Mouse (Mus musculus) limb, embryonic 14.5 days (tissue): ENCODE data around the gene Slc27a4. TPM values are rescaled to one million over a fixed set of nuclear protein-coding genes. Genes with fewer than 3 reads are reported as not detected.
A peak's percentile ranks its signal among the peaks of the same experiment; 100 is the strongest.

ENCODE experiments used
- ATAC-seq: fragments of 200-750 bp; cut with Nextera tagmentation; 2 replicates; pipeline ENCODE4 v1.8.0; 2017; ENCODE audit warnings: low read depth, moderate number of reproducible peaks, moderate TSS enrichment; ENCODE audit not compliant: low FRiP score
- DNase-seq: peaks from one replicate; pipeline ENCODE4 v3.0.0-alpha.2; 2015; ENCODE audit warnings: low spot score
- H3K27ac ChIP-seq: fragments of 300-500 bp; sonication (generic); replicated peaks from 2 replicates; pipeline ENCODE4 v1.5.1; 2014; ENCODE audit warnings: low read depth, mild to moderate bottlenecking, low read length, moderate library complexity, mixed read lengths
- H3K27me3 ChIP-seq: fragments of 300-500 bp; sonication (generic); 2 replicates; pipeline ENCODE4 v1.6.1; 2014; ENCODE audit warnings: low read length, mixed read lengths; ENCODE audit not compliant: control insufficient read depth, insufficient read depth
- H3K36me3 ChIP-seq: fragments of 300-500 bp; sonication (generic); 2 replicates; pipeline ENCODE4 v1.6.1; 2014; ENCODE audit warnings: mild to moderate bottlenecking, low read length, moderate library complexity, mixed read lengths; ENCODE audit not compliant: control insufficient read depth, insufficient read depth
- H3K4me1 ChIP-seq: fragments of 300-500 bp; sonication (generic); 2 replicates; pipeline ENCODE4 v1.6.1; 2014; ENCODE audit warnings: antibody characterized with exemption, low read length, mixed read lengths; ENCODE audit not compliant: control insufficient read depth, insufficient read depth
- H3K4me2 ChIP-seq: fragments of 300-500 bp; sonication (generic); replicated peaks from 2 replicates; pipeline ENCODE4 v1.6.1; 2014; ENCODE audit warnings: low read depth, mild to moderate bottlenecking, low read length, moderate library complexity; ENCODE audit not compliant: severe bottlenecking
- H3K4me3 ChIP-seq: fragments of 300-500 bp; sonication (generic); replicated peaks from 2 replicates; pipeline ENCODE4 v1.5.1; 2014; ENCODE audit warnings: low read length
- H3K9ac ChIP-seq: fragments of 300-500 bp; sonication (generic); 2 replicates; pipeline ENCODE4 v1.6.1; 2014; ENCODE audit warnings: mild to moderate bottlenecking, low read depth, low read length, moderate library complexity; ENCODE audit not compliant: severe bottlenecking
- H3K9me3 ChIP-seq: fragments of 300-500 bp; sonication (generic); 2 replicates; pipeline ENCODE4 v1.6.1; 2016; ENCODE audit warnings: low read length; ENCODE audit not compliant: control insufficient read depth
- POLR2A ChIP-seq: fragments of 200-500 bp; IDR thresholded peaks from 2 replicates; pipeline ENCODE4 v1.8.0; 2012; ENCODE audit warnings: inconsistent platforms, mild to moderate bottlenecking, moderate library complexity, borderline replicate concordance; ENCODE audit not compliant: insufficient read depth, insufficient read length; ENCODE audit errors: extremely low read depth
- WGBS: fragments of 180-500 bp; shearing (Covaris S2); extraction: QIAGEN DNeasy Blood & Tissue Kit; methylation state at CpG from one replicate; pipeline ENCODE4 v1.1.7; 2014; 5-methylcytosine and 5-hydroxymethylcytosine counted together
- polyA plus RNA-seq, 2 experiments: library from polyadenylated mRNA; depleted of rRNA in 1 of 2; stranded (reverse) in 1 of 2; unstranded in 1 of 2; fragments of >200 nt; fragmentation: Nextera tagmentation in 1 of 2; extraction: Ambion mirVana in 1 of 2; gene quantifications; 2 replicates each; pipeline versions ENCODE4 v1.2.1 to v1.2.3; 2012 to 2014

Gene Slc27a4
- polyA plus RNA-seq, 2 experiments = 17.1 to 24.0 TPM

DNA sequence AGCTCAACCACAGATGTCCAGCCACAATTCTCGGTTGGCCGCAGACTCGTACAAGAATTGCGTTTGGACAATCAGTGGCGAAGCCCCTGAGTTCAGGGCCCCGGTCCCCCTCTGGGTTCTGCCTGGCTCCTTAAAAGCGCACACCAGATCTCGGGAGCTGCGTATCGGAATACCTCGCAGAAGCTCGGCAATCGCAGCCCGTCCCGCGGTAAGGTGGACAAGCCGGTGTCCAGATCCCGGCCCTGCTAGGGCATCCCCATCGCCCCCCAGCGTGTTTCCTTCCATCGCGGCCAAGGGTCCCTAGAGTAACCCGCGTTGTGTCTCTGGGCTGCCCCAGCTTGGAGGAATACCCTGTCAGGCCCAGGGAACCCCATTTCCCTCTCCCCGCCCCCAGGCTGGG is 43.2 kb downstream of the Slc27a4 start:
- 11% methylated on average over 25 of the region's 25 CpGs for whole genome bisulfite sequencing
- H3K4me1 ChIP-seq = peaks cover 7% of the 10 kb centered on the region
- TF ChIP-seq POLR2A = no peak
- peaks cover 46% of the 10 kb centered on the region for H3K27me3 ChIP-seq
- peaks cover 39% of the 10 kb centered on the region for H3K36me3 ChIP-seq
- peak overlapping the region; percentile 43 for H3K4me2 ChIP-seq
- ATAC-seq (no peak), DNase-seq (no peak)
- H3K27ac ChIP-seq = no peak overlapping the region
- H3K9me3 ChIP-seq = no peaks in the 10 kb centered on the region
- peak overlapping the region; percentile 34; the same call in 1 of the 2 replicates for H3K9ac ChIP-seq
- H3K4me3 ChIP-seq = peak overlapping the region; percentile 26

DNA sequence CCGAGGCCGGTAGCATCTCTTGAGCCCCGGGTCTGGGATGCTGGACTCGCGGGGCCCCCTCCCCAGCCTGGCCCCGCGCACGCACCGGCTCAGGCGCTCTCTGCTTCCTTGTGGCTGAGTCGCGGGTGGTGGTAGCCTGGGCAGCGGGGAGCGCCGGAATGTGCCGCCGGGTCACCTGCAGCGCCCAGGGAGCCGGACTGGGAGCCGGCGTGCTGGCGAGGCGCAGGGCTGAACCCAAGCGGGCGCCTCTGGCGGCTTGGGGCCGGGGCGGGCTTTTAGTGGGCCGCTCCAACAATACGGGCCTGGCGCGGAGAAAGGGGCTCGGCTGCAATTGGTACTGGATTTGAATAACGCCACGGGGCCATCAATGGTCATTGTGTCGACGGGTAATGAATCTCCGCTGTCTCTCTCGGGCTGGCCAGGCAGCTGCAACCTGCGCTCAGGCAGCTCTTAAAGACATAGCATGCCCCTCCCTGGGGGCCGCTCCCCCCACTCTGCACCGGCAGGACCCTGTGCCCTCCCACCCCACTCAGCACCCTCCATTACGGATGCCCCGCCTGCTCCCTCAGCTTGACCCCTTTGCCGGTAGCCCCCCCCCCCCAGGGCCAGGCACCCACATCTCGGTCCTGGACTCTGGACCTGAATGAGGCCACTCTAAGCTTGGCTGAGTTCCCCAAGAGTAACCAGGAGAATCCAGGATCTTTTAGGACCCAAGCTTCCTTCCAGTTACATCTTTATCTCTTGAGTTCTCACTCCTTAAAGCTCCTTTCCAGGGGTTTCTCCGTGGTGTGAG is 43.8 kb downstream of the Slc27a4 start:
- Histone ChIP-seq H3K4me2 (peak overlapping the region; percentile 43), H3K27ac (no peak overlapping the region), H3K9me3 (no peaks in the 10 kb centered on the region), H3K27me3 (peaks cover 46% of the 10 kb centered on the region), H3K4me1 (peaks cover 7% of the 10 kb centered on the region), H3K9ac (peak overlapping the region; percentile 34; the same call in 1 of the 2 replicates), H3K4me3 (peak overlapping the region; percentile 26), H3K36me3 (peaks cover 36% of the 10 kb centered on the region)
- TF ChIP-seq POLR2A = no peak
- ATAC-seq (no peak), DNase-seq (no peak)
- 3% methylated on average over 42 of the region's 47 CpGs for WGBS

DNA sequence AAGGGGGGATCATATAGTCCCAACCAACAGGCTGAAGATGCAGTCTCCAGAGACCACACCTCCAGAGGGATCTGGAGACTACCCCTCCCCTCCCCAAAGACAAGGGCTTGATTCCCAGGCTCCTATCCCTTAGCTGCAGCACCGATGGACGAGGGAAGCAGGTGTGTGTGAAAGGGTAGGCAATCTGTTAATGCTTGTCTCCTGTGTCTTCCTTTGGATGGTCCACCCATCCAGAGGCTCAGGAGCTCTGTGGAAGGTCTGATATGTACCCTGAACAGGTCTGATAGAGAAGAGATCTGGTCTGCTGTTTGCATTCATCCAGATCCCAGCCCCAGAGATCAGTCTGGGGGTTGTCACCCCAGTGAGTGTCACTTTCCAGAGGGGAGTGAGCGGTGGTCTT is 44.5 kb downstream of the Slc27a4 start:
- no peak for ATAC-seq
- Histone ChIP-seq H3K9ac (no peak overlapping the region), H3K4me1 (peaks cover 7% of the 10 kb centered on the region), H3K4me2 (no peak overlapping the region), H3K27me3 (peaks cover 46% of the 10 kb centered on the region), H3K36me3 (peaks cover 32% of the 10 kb centered on the region), H3K9me3 (no peaks in the 10 kb centered on the region), H3K4me3 (no peak overlapping the region), H3K27ac (no peak overlapping the region)
- DNase-seq = no peak
- 52% methylated on average over 3 of the region's 3 CpGs for WGBS
- no peak for TF ChIP-seq POLR2A

DNA sequence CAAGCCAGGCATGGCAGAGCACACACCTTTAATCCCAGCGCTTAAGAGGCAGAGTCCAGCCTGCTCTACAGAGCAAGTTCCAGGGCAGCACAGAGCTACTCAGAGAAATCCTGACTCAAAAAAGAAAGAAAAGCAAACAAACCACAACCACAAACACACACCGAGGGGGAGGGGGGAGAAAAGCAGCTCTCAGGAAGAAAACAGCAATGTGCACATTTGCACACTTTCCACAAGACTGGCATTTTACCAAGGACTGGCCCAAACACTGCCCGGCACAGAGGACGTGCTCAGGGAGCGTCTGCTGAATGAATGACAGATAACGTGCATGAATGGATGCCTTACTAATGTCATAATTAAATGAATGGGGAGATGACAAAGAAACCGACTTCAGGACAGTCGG is 46.6 kb downstream of the Slc27a4 start:
- Histone ChIP-seq H3K9ac (no peak overlapping the region), H3K4me1 (peaks cover 7% of the 10 kb centered on the region), H3K36me3 (peaks cover 11% of the 10 kb centered on the region), H3K4me3 (no peak overlapping the region), H3K27ac (no peak overlapping the region), H3K4me2 (no peak overlapping the region), H3K27me3 (peaks cover 35% of the 10 kb centered on the region), H3K9me3 (no peaks in the 10 kb centered on the region)
- ATAC-seq = no peak
- DNase-seq = no peak
- TF ChIP-seq POLR2A = no peak
- 82% methylated on average over 8 of the region's 8 CpGs for WGBS

DNA sequence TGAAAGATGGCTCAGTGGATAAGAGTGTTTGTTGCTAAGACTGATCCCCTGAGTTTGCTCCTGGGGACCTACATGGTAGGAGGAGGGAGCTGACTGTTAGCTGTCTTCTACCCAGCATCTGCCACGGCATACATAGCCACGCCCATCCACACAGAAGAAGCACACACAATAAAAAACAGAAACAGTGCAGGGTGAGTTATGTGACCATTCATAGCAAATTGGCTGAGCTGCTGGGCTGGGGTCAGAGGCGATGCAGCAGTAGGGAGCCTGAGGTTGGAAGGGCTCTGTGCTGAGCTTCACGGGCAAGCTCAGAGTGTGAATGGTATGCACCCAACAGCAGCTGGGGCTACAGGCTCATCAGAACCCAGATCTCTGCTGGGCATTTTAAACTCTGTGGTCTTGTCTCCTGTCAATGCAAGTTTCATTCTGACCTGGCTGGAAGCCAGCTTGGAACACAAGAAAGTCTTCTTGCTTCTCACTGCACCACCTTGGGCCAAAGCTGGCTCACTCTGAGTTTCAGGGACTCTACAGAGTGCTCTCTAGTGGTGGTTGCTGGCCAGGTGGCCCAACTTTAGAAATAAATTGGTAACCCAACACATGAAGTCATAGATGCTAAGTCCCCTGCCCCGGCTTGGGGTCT is 47.5 kb downstream of the Slc27a4 start:
- 51% methylated on average over 5 of the region's 5 CpGs for WGBS
- no peak overlapping the region for H3K27ac ChIP-seq
- H3K9me3 ChIP-seq = no peaks in the 10 kb centered on the region
- no peak for ATAC-seq
- H3K4me3 ChIP-seq = no peak overlapping the region
- H3K36me3 ChIP-seq = 0 out of 2 replicates have a peak, but pooled peaks cover 4% of the 10 kb centered on the region
- peaks cover 7% of the 10 kb centered on the region for H3K4me1 ChIP-seq
- no peak for TF ChIP-seq POLR2A
- H3K4me2 ChIP-seq = no peak overlapping the region
- no peak for DNase-seq
- H3K27me3 ChIP-seq = peaks cover 26% of the 10 kb centered on the region
- H3K9ac ChIP-seq = no peak overlapping the region
